Mouse (Mus musculus) megakaryocyte-erythroid progenitor cell, adult 5 weeks (primary cell): ENCODE data around the gene Kansl3. TPM values are rescaled to one million over a fixed set of nuclear protein-coding genes. Genes with fewer than 3 reads are reported as not detected.

Experiments
- polyA plus RNA-seq: library from polyadenylated mRNA; stranded (reverse); fragments of >175 nt; gene quantifications from 2 replicates; pipeline ENCODE4 v1.2.3, GENCODE M21; 2012

The Kansl3 gene
- 31.7 and 42.0 TPM in 2 replicates for polyA plus RNA-seq

GRCm38 (mm10) chr1:36368969-36369645, at the start of gene Kansl3:
Gene Kansl3, minus strand, starts transcription at chr1:36369181.

GRCm38 (mm10) chr1:36371934-36372845, 3.2 kb upstream of the Kansl3 start, which contains the start of gene Fer1l5:
Gene Fer1l5, plus strand, starts transcription at chr1:36372291.

GRCm38 (mm10) chr1:36307495-36308280, 61.3 kb downstream of the Kansl3 start, which contains the start of gene Arid5a:
Gene Arid5a, plus strand, starts transcription at chr1:36307733.

Other genes starting within 250 kb of the Kansl3 start
- 13.5 and 16.2 TPM in 2 replicates for gene Uggt1, start 124.5 kb downstream of the Kansl3 start, polyA plus RNA-seq
- 15.9 and 18.4 TPM in 2 replicates for gene Neurl3, start 94.5 kb downstream of the Kansl3 start, polyA plus RNA-seq
- gene Arid5a, start 61.4 kb downstream of the Kansl3 start, polyA plus RNA-seq, result 105 and 124 TPM in 2 replicates
- not detected in 2 replicates for gene Fer1l5, start 3.1 kb upstream of the Kansl3 start, polyA plus RNA-seq
- gene Lman2l, start 76.1 kb upstream of the Kansl3 start, polyA plus RNA-seq, result 10.3 and 14.2 TPM in 2 replicates
- gene Cnnm4, start 102.4 kb upstream of the Kansl3 start, polyA plus RNA-seq, result 7.3 and 7.8 TPM in 2 replicates
- 28.4 and 38.0 TPM in 2 replicates for gene Cnnm3, start 142.7 kb upstream of the Kansl3 start, polyA plus RNA-seq
- 8.2 and 12.9 TPM in 2 replicates for gene Ankrd23, start 167.7 kb upstream of the Kansl3 start, polyA plus RNA-seq
- not detected in 2 replicates for gene Gm42417, start 170.2 kb upstream of the Kansl3 start, polyA plus RNA-seq
- gene Ankrd39, start 178.3 kb upstream of the Kansl3 start, polyA plus RNA-seq, result 10.8 and 13.6 TPM in 2 replicates
- 2.9 and 5.3 TPM in 2 replicates for gene Sema4c, start 189.2 kb upstream of the Kansl3 start, polyA plus RNA-seq